Mouse (Mus musculus) T-helper 17 cell (primary cell): ENCODE measurements around the gene Foxn3.

Experiments used
- in situ Hi-C, 2 experiments: fragments of 300-600 bp; cut with MboI, MseI; formaldehyde crosslinking; loops; 1 replicate in 1 of 2; 2 replicates in 1 of 2; pipeline ENCODE4 v1.15.1; 2025; ENCODE audit warnings: high pct_unique_total_duplicates in 2 of 2

Gene Foxn3

DNA sequence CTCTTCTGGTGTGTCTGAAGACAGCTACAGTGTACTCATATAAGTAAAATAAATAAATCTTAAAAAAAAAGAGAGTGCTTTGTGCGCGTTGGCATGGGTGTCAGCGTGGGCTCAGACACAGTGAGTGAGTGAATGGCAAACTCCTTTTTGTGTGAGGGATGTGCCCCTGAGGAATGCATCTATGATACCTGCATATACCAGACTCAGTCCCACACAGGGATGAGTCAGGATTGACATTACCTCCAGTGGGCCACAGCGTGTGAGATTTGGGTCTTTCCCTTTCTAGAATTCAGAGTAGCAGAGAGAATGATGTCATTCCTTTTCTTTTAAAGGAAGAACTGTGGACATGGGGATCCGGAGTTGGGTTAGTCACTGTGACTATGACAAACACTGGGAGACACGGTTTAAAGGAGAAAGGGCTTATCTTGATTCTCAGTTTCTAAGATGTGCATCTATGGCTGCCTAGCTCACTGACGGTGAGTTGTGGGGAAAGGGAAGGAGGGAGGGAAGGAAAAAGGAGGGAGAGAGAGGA lies 380.1 kb downstream of the Foxn3 start:
- in situ Hi-C loops: no loop called here

DNA sequence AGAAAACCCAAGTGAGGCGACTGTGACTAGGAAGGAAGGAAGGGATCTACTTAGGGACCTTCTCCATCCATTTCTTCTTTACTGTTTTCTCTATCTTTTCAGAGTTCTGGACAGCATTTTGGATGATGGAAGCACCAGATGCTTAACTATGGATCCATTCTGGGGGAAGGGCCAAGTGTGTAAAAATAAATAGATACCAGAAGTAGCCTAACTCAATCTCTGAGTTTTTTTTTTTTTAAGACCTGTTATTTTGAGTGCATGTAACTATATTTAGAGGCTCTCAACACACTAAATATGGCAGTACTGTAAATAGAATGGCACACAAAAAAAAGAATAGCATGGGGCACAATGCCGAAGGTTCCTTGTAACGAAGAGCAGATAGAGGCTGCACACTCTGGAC lies 381.0 kb downstream of the Foxn3 start:
- in situ Hi-C loops: no loop called here

DNA sequence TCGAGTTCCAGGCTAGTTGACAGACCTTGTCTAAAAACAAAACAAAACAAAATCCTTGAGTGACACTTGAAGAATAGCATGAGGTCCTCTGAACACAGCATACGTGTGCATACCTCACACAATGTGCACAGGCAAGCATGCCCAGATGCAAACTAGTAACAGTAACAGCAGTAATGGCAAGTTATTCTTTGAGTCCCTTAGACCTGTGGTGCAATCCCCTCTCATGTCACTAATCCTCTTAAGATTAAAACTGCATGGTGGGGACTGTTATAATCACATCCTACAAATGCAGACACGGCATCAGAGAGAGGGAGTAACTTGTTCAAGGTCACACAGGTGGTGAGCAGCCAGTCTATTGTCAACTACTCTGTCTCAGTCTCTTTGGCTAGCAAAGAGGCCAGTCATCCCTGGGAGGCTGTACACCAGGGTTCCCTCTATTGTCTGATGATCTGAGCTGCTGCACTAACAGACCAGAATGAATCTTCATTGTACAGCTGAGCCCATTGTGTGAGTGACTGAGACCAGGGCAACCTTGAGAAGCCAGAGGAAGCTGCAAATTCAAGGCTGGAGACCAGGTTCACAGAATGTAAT lies 383.1 kb downstream of the Foxn3 start:
- in situ Hi-C loops: no loop called here

DNA sequence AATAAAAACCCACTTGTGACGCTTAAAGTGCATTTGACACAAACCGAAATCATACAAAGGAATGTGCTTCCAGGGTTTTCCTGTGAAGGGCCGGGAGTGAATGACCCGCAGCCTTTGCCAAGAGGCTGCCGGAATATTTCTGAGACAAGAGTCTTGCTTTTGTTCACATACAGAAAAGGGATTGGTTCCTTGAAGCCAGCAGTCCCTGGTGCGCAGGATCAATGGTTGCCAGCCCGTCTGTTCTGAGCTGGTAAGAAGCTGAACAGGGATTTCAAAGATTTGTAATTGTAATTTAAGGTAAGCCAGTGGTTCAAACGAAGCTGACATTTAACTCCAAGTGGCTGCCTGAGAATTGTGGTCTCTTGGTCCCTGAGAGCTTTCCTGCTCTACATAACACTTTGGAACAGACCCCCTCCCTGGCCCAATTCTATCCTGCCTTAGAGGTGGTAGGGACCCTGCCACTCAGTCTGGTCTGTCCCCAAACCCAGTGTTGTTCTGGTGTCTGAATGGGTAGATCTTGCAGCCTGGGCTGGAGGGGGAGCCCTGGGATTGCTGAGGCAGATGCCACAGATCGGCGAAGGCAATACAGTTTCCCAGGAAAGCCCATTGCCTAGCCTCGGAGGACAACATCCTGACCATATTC lies 388.3 kb downstream of the Foxn3 start:
- in situ Hi-C loops: no loop called here

- in situ Hi-C loops: no loop called here
Measured at GRCm38 (mm10) chr12:99172170-99172569, 391.2 kb downstream of the Foxn3 start.

DNA sequence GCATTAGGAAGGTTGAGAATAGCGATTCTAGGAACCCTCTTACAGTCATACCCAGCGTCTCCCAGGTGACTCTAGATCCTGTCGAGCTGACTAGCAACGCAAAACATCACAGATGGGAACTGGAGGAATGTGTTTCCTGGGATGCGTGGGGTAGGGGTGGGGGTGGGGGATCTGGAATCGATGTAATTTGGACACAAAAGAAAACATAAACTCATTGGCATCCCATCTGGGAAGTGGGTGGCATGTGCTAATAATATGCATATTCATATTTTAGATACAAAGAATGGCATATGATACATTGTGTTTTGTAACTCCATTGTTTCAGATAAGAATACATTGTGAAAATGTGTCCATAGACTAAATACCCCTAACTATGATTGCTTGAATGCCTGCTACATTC lies 393.5 kb downstream of the Foxn3 start:
- in situ Hi-C loops: no loop called here

DNA sequence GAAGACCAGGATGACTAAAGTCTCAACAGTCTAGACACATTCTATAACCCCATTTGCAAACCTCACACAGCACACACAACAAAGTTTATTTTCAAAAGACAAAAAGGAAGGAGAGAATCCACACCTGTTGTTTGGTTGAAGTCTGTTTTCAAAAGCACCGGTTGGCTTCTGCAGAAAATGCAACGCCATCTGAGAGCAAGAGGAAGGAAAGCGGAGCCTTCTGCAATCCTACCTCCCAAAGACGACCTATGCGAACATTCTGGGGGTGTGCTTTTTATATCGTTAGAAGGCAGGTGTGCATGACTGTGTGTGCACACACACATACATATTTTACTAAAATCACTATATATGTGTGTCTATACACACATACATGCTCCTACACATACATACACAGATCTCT lies 397.3 kb downstream of the Foxn3 start:
- in situ Hi-C loops: no loop called here

- in situ Hi-C loops: no loop called here
Measured at GRCm38 (mm10) chr12:99163342-99163682, 400.1 kb downstream of the Foxn3 start.

DNA sequence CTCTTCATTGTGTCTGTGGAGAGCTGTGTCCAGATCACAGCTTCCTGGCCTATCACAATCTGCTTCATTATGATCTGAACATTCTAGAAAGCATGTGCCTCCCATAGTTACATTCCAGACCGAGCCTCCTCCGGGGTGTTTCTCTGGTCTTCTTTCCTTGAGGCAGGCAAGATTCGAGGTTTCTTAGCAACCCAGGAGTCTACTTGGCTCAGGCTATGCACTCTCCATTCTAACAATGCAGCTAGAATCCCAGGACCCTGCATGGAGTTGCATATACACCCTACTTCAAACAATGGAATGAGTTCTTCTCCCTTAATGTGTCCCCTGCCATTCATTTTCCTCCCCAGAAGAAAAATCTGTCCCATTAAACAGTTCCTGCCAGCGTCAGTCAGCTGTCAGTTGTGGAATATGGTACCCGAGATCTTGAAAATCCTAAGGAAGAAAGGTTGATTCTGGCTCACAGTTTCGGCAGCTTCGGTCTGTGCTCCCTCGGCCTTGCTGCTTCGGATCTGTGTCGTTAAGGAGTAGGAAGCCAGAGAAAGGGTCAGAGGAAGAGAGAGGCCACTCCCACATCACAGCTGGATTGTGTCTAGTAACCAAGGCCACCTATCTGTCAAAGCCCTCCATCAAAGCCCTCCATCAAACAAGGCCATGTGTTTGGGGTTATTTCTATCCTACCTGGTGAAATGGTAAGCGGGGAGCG lies 400.6 kb downstream of the Foxn3 start:
- in situ Hi-C loops: no loop called here

DNA sequence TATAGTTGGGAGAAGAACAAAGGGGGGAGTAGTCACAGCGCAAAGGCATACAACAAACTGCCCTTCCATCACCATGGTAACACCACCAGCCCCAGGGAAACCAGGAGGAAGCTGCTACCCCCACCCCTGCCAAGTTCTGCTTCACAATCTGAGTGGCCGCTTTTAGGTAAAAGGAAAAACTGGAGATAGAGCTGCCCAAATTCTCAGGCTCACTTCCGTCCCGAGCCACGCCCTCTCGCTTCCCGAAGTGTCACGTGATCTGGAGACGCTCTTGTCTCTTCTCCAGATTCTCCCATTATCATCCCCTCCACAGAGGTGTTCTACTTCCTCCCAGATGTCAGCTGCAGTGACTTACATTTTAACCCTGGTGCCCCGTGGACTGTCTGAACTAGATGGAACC lies 401.2 kb downstream of the Foxn3 start:
- in situ Hi-C loops: no loop called here

GRCm38 (mm10) chr12:99160061-99160460 lies 403.3 kb downstream of the Foxn3 start:
- in situ Hi-C loops: no loop called here

- in situ Hi-C loops: loop anchor here in 1 of 2 experiments (10.0 kb wide), 2 partner anchors 549 to 1629 kb away; no protein-coding TSS in a partner anchor
Measured at GRCm38 (mm10) chr12:99155904-99156303, 407.5 kb downstream of the Foxn3 start.

DNA sequence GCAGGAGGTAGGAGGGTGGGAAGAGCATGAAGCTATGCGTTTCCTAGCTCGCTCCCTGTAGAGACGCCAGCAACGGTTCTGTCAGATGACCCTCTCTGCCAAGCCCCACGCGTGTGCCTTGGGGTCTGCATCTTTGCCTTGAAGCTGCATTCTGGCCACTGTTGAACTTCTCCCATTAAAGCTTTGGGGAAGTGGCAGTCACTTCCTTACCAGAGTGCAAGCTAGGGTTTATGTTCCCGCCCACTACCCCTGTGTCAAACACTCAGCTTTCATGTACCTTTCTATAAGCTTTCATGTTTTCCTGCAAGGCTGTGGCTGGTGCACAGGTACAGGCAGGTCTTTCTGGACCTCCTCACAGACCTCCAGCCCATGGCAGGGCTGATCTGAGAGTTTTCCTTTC lies 409.2 kb downstream of the Foxn3 start:
- in situ Hi-C loops: loop anchor here in 1 of 2 experiments (5.0 to 10.0 kb wide), 3 partner anchors 77 to 1631 kb away; no protein-coding TSS in a partner anchor

GRCm38 (mm10) chr12:99153664-99154063 lies 409.7 kb downstream of the Foxn3 start:
- in situ Hi-C loops: loop anchor here in 1 of 2 experiments (5.0 to 10.0 kb wide), 3 partner anchors 76 to 1631 kb away; no protein-coding TSS in a partner anchor

DNA sequence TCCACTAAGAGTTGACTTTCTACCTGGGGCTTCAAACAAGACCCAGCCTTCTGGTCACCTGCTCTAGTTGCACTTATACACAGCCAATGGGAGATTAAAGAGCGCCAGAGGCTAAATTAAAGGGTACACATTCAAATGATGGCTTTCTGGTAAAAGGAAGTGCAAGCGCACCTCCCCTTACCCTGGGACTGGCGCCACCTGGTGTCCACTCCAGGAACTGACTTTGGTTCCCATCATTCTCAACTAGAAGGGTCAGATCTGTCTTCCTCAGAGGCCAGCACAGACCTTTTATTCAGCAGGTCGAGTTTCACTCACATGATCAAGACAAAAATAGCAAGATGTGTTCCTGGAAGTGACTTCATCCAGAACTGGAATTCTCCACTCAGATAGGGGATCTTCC lies 413.3 kb downstream of the Foxn3 start:
- in situ Hi-C loops: loop anchor here in 1 of 2 experiments (5.0 to 10.0 kb wide), 3 partner anchors 73 to 1635 kb away; no protein-coding TSS in a partner anchor

DNA sequence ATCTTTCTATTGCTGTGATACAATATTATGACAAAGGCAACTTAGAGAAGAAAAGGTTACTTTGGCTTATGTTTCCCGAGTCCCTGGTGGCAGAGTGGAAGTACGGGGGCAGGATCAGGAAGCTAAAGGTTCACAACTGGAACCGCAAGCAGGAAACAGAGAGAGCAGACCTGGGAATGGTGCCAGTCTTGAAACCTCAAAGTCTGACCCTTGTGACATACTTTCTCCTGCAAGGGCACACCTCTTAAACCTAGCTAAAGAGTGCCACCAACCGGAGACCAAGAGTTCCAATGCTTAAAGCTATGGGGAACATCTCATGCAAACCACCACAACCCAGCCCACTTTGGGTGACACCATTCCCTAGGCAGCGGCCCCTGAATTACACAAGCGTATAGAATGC lies 414.2 kb downstream of the Foxn3 start:
- in situ Hi-C loops: no loop called here
